Mouse (Mus musculus): ENCODE data around the gene Dscam. TPM values are rescaled to one million over a fixed set of nuclear protein-coding genes. Genes with fewer than 3 reads are reported as not detected.
A peak's percentile ranks its signal among the peaks of the same experiment; 100 is the strongest.

Gene Dscam
- polyA plus RNA-seq, 1 experiment = not detected

DNA sequence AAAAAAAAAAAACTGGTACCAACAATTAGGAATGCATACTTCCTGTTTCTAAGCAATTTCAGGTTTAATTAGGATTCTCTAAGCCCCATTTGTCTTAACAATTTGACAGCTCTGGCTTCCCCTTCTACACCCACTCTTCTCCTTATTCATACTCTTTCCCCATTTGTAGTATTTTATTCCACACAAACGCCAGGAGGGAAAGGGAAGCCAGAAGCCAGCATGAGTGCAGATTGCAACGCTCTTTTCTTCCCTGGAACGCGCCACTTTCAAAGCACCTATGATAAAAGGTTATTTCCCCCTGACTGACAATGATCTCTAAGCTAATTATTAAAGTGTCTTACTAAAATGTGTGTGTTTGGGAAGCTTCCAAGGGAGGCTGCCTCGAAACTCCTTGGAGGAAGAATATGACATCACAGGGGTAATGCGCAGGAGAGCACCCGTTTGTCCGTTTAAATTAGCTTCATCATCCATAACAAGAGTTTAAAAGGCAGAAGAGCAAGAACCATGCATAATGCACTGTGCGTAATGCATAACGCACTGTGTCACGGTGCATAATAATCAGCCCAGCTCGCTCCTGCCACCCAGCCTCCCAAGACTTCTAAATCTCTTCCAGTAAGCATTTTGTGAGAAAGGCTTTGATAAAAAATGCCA, 25.9 kb downstream of the Dscam start:
- Histone ChIP-seq H3K4me1 (ENCODE audit: control insufficient read depth, insufficient read depth, low read length) (no peaks in the 10 kb centered on the region), H3K4me3 (replicated peaks; ENCODE audit: control insufficient read depth, low read depth, low read length) (no peak overlapping the region), H3K27ac (ENCODE audit: control insufficient read depth, insufficient read depth, low read depth, low read length, poor library complexity) (no peak overlapping the region)
- TF ChIP-seq CTCF (IDR thresholded peaks at IDR 0.05; ENCODE audit: control insufficient read depth, insufficient read depth, low read length) (no peak), POLR2A (IDR thresholded peaks at IDR 0.05; ENCODE audit: borderline replicate concordance, control insufficient read depth, low read depth, low read length) (no peak)
- WGBS = 73% methylated on average over 12 of the region's 12 CpGs

DNA sequence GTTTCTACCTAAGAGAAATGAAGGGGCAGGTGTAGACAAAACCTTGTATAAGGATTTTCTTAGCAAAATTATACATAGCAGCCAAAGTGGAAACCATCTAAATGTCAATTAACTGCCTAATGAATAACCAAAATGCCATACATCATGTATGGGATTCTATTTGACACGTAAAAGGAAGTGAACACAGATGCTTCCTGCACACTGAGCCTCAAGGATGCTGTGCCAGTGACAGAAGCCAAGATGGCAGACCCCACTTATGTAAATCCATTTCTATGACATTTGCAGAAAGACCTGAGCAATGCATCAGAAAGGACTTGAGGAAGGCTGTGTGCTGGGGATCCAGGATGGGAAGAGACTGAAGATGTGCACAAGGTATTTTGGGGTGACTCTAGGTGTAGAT, 28.6 kb downstream of the Dscam start:
- TF ChIP-seq POLR2A (IDR thresholded peaks at IDR 0.05; ENCODE audit: borderline replicate concordance, control insufficient read depth, low read depth, low read length) = no peak
- TF ChIP-seq CTCF (IDR thresholded peaks at IDR 0.05; ENCODE audit: control insufficient read depth, insufficient read depth, low read length) = no peak
- 16% methylated on average over 1 of the region's 1 CpGs for WGBS
- Histone ChIP-seq H3K4me1 (ENCODE audit: control insufficient read depth, insufficient read depth, low read length) (no peaks in the 10 kb centered on the region), H3K4me3 (replicated peaks; ENCODE audit: control insufficient read depth, low read depth, low read length) (no peak overlapping the region), H3K27ac (ENCODE audit: control insufficient read depth, insufficient read depth, low read depth, low read length, poor library complexity) (no peak overlapping the region)

DNA sequence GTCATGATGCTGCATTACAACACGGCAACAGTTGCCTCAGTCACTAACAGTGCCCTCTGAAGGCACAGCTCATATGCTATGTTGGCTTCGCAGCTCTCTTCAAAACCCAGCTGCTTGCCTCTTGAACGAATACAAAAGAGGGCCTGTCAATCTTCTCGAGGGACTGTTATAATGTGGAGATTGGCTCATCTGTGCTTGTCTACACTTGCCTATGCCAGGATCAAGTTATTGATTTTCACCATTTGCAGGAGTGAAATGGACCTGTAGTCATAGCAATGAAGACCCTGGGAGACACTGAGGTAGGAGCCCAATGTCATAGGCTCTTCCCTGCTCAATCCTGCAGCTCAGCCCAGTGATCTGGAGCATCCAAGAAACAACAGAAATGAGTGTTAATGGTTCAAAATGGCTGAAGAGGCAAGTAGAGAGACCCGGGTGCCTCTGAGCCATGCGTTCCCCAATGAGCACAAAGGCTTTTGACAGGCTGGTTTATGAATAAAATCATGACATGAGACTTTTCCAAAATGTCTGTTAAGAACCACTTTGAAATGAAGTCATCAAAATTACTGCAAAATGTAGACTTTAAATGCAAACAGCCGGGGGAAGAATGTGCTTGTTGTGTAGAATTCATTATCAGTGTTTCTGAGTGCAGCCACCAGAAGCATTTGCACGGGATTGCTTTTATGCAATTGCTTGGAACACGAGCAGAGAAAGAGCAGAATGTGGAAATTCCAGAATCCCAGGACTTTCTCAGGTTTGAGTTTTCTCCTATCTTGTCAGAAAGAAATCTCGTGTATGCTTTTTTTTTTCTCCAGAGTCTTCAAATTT, 35.3 kb downstream of the Dscam start:
- no peak overlapping the region for H3K27ac ChIP-seq (ENCODE audit: control insufficient read depth, insufficient read depth, low read depth, low read length, poor library complexity)
- no peaks in the 10 kb centered on the region for H3K4me1 ChIP-seq (ENCODE audit: control insufficient read depth, insufficient read depth, low read length)
- WGBS = 80% methylated on average over 10 of the region's 10 CpGs
- TF ChIP-seq CTCF (IDR thresholded peaks at IDR 0.05; ENCODE audit: control insufficient read depth, insufficient read depth, low read length) (no peak), POLR2A (IDR thresholded peaks at IDR 0.05; ENCODE audit: borderline replicate concordance, control insufficient read depth, low read depth, low read length) (no peak)
- no peak overlapping the region for H3K4me3 ChIP-seq (replicated peaks; ENCODE audit: control insufficient read depth, low read depth, low read length)

DNA sequence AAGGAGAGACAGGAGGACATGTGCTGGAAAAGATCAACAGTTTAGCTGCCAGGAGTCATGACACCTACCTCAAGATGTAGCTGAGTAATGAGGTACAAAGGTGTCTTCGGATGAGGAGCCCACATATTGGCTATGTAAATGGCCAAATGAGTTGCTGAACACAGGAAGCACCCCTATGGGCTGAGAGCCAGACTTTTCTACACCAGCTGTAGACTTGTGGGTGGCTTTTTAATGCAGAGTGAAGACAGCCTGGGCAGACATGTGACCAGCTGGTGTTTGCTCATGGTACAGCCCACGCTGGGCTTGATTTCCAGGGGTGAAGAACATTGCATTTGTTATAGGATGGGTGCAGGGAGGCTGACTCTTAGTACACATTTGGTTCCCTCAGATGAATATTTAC, 43.3 kb downstream of the Dscam start:
- 56% methylated on average over 2 of the region's 2 CpGs for WGBS
- no peaks in the 10 kb centered on the region for H3K4me1 ChIP-seq (ENCODE audit: control insufficient read depth, insufficient read depth, low read length)
- H3K27ac ChIP-seq (ENCODE audit: control insufficient read depth, insufficient read depth, low read depth, low read length, poor library complexity) = no peak overlapping the region
- H3K4me3 ChIP-seq (replicated peaks; ENCODE audit: control insufficient read depth, low read depth, low read length) = no peak overlapping the region
- no peak for TF ChIP-seq CTCF (IDR thresholded peaks at IDR 0.05; ENCODE audit: control insufficient read depth, insufficient read depth, low read length)
- no peak for TF ChIP-seq POLR2A (IDR thresholded peaks at IDR 0.05; ENCODE audit: borderline replicate concordance, control insufficient read depth, low read depth, low read length)

DNA sequence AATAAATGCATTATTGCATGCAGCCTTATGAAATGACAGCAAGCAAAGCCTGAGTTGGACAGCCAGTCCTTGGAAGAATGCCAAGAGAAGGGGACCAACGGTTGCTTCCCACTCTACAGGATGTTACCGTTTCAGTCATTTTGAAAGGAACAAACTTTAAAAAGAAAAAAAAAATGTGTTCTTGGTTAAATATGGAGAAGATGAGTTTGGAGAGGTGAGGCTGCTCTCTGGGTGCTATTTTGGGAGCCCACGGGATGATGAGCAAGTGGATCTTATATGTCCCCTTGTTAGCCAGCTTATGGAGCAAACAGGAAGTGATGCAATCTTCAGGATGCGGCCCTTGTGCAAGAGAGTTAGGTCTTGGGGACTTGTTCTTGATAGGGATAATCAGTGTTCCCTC, 60.5 kb downstream of the Dscam start:
- 6% methylated on average over 4 of the region's 4 CpGs for WGBS
- Histone ChIP-seq H3K4me1 (ENCODE audit: control insufficient read depth, insufficient read depth, low read length) (peaks cover 2% of the 10 kb centered on the region), H3K4me3 (replicated peaks; ENCODE audit: control insufficient read depth, low read depth, low read length) (no peak overlapping the region), H3K27ac (ENCODE audit: control insufficient read depth, insufficient read depth, low read depth, low read length, poor library complexity) (no peak overlapping the region)
- TF ChIP-seq POLR2A (IDR thresholded peaks at IDR 0.05; ENCODE audit: borderline replicate concordance, control insufficient read depth, low read depth, low read length) (no peak), CTCF (IDR thresholded peaks at IDR 0.05; ENCODE audit: control insufficient read depth, insufficient read depth, low read length) (no peak)

DNA sequence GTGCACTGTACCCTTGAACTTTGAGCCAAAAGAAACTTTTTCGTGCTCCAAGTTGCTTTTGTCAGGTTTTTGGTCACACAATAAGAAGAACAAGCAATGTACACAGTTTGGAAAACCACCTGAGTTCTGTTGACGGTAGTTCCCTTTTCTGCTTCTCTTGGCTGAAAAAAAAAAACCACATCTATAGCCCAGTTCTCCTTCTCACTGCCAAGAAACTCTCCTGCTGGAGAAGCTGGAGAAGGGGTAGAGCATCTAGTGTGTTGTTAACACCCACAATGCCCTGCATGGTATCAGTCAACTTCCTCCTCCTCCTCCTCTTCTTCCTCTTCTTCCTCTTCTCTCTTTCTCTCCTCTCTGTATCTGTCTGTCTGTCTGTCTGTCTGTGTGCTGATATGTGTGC, 65.3 kb downstream of the Dscam start:
- 5% methylated on average over 2 of the region's 2 CpGs for WGBS
- peak overlapping the region; percentile 51; the same call in 1 of the 2 replicates for H3K27ac ChIP-seq (ENCODE audit: control insufficient read depth, insufficient read depth, low read depth, low read length, poor library complexity)
- peaks cover 3% of the 10 kb centered on the region for H3K4me1 ChIP-seq (ENCODE audit: control insufficient read depth, insufficient read depth, low read length)
- TF ChIP-seq POLR2A (IDR thresholded peaks at IDR 0.05; ENCODE audit: borderline replicate concordance, control insufficient read depth, low read depth, low read length) (no peak), CTCF (IDR thresholded peaks at IDR 0.05; ENCODE audit: control insufficient read depth, insufficient read depth, low read length) (no peak)
- H3K4me3 ChIP-seq (replicated peaks; ENCODE audit: control insufficient read depth, low read depth, low read length) = no peak overlapping the region

DNA sequence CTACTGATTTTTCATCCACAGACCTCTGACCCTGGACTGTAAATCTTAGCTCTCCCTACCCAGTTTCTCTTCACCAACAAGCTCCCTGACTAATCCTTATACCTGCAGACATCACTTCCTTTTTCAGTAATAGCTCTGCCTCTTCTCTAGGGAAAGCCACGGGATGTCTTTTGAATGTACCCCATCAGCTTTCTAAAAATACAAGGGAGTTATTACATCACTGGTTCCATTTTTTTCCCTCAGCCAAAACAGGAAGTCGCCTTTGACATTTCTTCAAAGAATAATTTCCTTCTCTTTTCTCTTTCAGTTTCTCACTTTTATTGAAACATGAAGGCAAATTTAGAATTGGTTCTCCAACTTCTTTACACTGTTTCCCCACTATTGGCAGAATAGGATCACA, 67.5 kb downstream of the Dscam start:
- WGBS = 2% methylated on average over 2 of the region's 2 CpGs
- TF ChIP-seq POLR2A (IDR thresholded peaks at IDR 0.05; ENCODE audit: borderline replicate concordance, control insufficient read depth, low read depth, low read length) = no peak
- no peak for TF ChIP-seq CTCF (IDR thresholded peaks at IDR 0.05; ENCODE audit: control insufficient read depth, insufficient read depth, low read length)

DNA sequence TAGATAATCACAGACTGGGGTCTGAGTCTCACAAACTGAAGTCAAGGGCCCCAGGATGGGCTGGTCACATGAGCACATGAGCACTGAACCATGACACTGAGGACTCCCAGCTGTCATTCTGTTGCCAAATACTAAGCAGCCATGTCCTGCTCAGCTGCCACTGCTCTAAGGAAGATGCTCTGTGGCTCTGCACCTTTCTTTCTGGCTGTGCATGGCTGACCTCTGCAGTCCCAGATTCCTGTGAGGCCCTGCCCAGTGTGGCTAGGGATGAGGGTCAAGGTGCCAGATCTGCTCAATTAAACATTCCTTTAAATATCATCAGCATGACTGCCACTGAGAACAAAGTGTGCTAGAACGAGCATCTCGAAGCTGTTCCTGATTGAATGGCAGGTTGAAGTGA, 70.5 kb downstream of the Dscam start:
- WGBS = 81% methylated on average over 2 of the region's 2 CpGs
- H3K27ac ChIP-seq (ENCODE audit: control insufficient read depth, insufficient read depth, low read depth, low read length, poor library complexity) = no peak overlapping the region
- H3K4me3 ChIP-seq (replicated peaks; ENCODE audit: control insufficient read depth, low read depth, low read length) = no peak overlapping the region
- H3K4me1 ChIP-seq (ENCODE audit: control insufficient read depth, insufficient read depth, low read length) = peaks cover 2% of the 10 kb centered on the region
- TF ChIP-seq CTCF (IDR thresholded peaks at IDR 0.05; ENCODE audit: control insufficient read depth, insufficient read depth, low read length) (no peak), POLR2A (IDR thresholded peaks at IDR 0.05; ENCODE audit: borderline replicate concordance, control insufficient read depth, low read depth, low read length) (no peak)

More for the DNA sequence above, 67.5 kb downstream of the Dscam start:
- H3K4me1 ChIP-seq (ENCODE audit: control insufficient read depth, insufficient read depth, low read length) = peaks cover 2% of the 10 kb centered on the region
- H3K27ac ChIP-seq (ENCODE audit: control insufficient read depth, insufficient read depth, low read depth, low read length, poor library complexity) = no peak overlapping the region
- no peak overlapping the region for H3K4me3 ChIP-seq (replicated peaks; ENCODE audit: control insufficient read depth, low read depth, low read length)
